Mouse (Mus musculus) liver, adult 2 months (tissue): ENCODE data around the gene Tsfm. TPM values are rescaled to one million over a fixed set of nuclear protein-coding genes. Genes with fewer than 3 reads are reported as not detected.

Source experiments
- DNase-seq: peaks from one replicate; pipeline ENCODE4 v3.0.0-alpha.2; 2011; ENCODE audit warnings: low read depth, low spot score; ENCODE audit errors: extremely low read depth
- H3K27ac ChIP-seq: fragments of 200-500 bp; replicated peaks from 2 replicates; pipeline ENCODE4 v1.5.1; 2012; ENCODE audit warnings: low read depth, mild to moderate bottlenecking, control low read depth, inconsistent platforms, low read length; ENCODE audit not compliant: insufficient read depth
- H3K27me3 ChIP-seq: fragments of 200-500 bp; 2 replicates; pipeline ENCODE4 v1.6.1; 2012; ENCODE audit warnings: mild to moderate bottlenecking, moderate library complexity, low read length, inconsistent platforms; ENCODE audit not compliant: control insufficient read depth, insufficient read depth
- H3K36me3 ChIP-seq: fragments of 200-500 bp; 2 replicates; pipeline ENCODE4 v1.6.1; 2012; ENCODE audit warnings: low read length, inconsistent platforms; ENCODE audit not compliant: control insufficient read depth, insufficient read depth
- H3K4me1 ChIP-seq: fragments of 200-500 bp; 2 replicates; pipeline ENCODE4 v1.6.1; 2011; ENCODE audit warnings: low read length; ENCODE audit not compliant: control insufficient read depth, insufficient read depth
- H3K4me3 ChIP-seq: fragments of 200-500 bp; 2 replicates; pipeline ENCODE4 v1.5.1; 2011; ENCODE audit warnings: low read depth, mild to moderate bottlenecking, control low read depth, low read length, moderate library complexity; ENCODE audit not compliant: insufficient read depth
- H3K79me2 ChIP-seq: fragments of 200-500 bp; 2 replicates; pipeline ENCODE4 v1.6.1; 2012; ENCODE audit warnings: inconsistent platforms, mild to moderate bottlenecking, low read length, moderate library complexity; ENCODE audit not compliant: control insufficient read depth, insufficient read depth
- H3K9ac ChIP-seq: fragments of 200-500 bp; 2 replicates; pipeline ENCODE4 v1.6.1; 2012; ENCODE audit warnings: low read depth, mild to moderate bottlenecking, control low read depth, inconsistent platforms, low read length
- CTCF ChIP-seq: fragments of 200-500 bp; IDR thresholded peaks from 2 replicates; pipeline ENCODE4 v1.5.1; 2011; ENCODE audit warnings: low read depth, low read length, control low read depth
- POLR2A ChIP-seq: fragments of 200-500 bp; IDR thresholded peaks from 2 replicates; pipeline ENCODE4 v1.6.1; 2011; ENCODE audit warnings: low read length, control low read depth; ENCODE audit not compliant: insufficient read depth; ENCODE audit errors: extremely low read depth
- WGBS: fragments of 180-500 bp; shearing (Covaris S2); methylation state at CpG from one replicate; pipeline ENCODE4 v1.1.7; 2018; 5-methylcytosine and 5-hydroxymethylcytosine counted together
- polyA plus RNA-seq: library from polyadenylated mRNA; depleted of rRNA; stranded (reverse); fragments of >200 nt; gene quantifications from 2 replicates; pipeline ENCODE4 v1.2.3, GENCODE M21; 2012
- total RNA-seq: library from RNA; depleted of rRNA; stranded (reverse); fragments of >200 nt; gene quantifications from 2 replicates; pipeline ENCODE4 v1.2.3, GENCODE M21; 2014

The Tsfm gene
- total and polyA plus RNA-seq, 2 experiments, result 17.4 to 21.6 TPM

- 11% methylated on average over 9 of the region's 9 CpGs for WGBS
- no peak for TF ChIP-seq POLR2A
- TF ChIP-seq CTCF, result peak; percentile 93
- no peaks in the 10 kb centered on the region for H3K4me1 ChIP-seq
- no peak overlapping the region for H3K9ac ChIP-seq
- no peak for DNase-seq
- H3K79me2 ChIP-seq, result no peaks in the 10 kb centered on the region
- peaks cover 2% of the 10 kb centered on the region; the same call in 1 of the 2 replicates for H3K27me3 ChIP-seq
- H3K4me3 ChIP-seq, result no peak overlapping the region
- no peak overlapping the region for H3K27ac ChIP-seq
- no peaks in the 10 kb centered on the region for H3K36me3 ChIP-seq
These were observed 27.5 kb upstream of the Tsfm start for GRCm38 (mm10) chr10:127058161-127058560.

GRCm38 (mm10) chr10:127056490-127056889 is 25.9 kb upstream of the Tsfm start:
- Histone ChIP-seq H3K27me3 (peaks cover 2% of the 10 kb centered on the region; the same call in 1 of the 2 replicates), H3K36me3 (no peaks in the 10 kb centered on the region), H3K9ac (no peak overlapping the region), H3K79me2 (no peaks in the 10 kb centered on the region), H3K4me3 (no peak overlapping the region), H3K27ac (no peak overlapping the region), H3K4me1 (no peaks in the 10 kb centered on the region)
- WGBS, result 91% methylated on average over 20 of the region's 20 CpGs
- no peak for DNase-seq
- no peak for TF ChIP-seq CTCF
- no peak for TF ChIP-seq POLR2A

DNA sequence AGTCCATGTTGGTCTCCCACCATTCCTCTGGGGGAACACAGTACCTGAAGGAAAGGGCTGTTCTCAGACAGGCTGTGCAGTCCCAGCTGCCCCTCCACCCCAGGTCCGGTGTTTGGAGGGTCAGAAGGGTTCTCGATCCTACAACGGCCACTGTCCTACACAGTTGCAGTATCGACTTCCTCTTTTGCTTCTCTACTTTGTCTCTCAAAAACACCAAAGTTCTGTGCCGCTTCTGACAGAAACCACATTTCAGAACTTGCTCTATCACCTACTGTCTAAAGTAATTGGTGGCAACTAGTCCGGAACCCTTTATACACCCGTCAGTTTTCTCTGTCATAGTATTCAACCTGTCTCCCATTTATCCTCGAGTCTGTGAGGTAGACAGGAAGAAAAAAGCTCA is 24.8 kb upstream of the Tsfm start:
- H3K27ac ChIP-seq, result no peak overlapping the region
- no peak for TF ChIP-seq POLR2A
- H3K9ac ChIP-seq, result no peak overlapping the region
- no peak overlapping the region for H3K4me3 ChIP-seq
- H3K4me1 ChIP-seq, result no peaks in the 10 kb centered on the region
- H3K36me3 ChIP-seq, result no peaks in the 10 kb centered on the region
- DNase-seq, result no peak
- 88% methylated on average over 8 of the region's 8 CpGs for WGBS
- H3K27me3 ChIP-seq, result peaks cover 2% of the 10 kb centered on the region; the same call in 1 of the 2 replicates
- H3K79me2 ChIP-seq, result no peaks in the 10 kb centered on the region

- TF ChIP-seq CTCF (no peak), POLR2A (no peak)
- no peak overlapping the region for H3K27ac ChIP-seq
- no peak overlapping the region for H3K9ac ChIP-seq
- H3K4me3 ChIP-seq, result no peak overlapping the region
- WGBS, result 85% methylated on average over 4 of the region's 4 CpGs
- H3K27me3 ChIP-seq, result peaks cover 7% of the 10 kb centered on the region; the same call in 1 of the 2 replicates
- H3K36me3 ChIP-seq, result no peaks in the 10 kb centered on the region
- H3K79me2 ChIP-seq, result no peaks in the 10 kb centered on the region
- H3K4me1 ChIP-seq, result no peaks in the 10 kb centered on the region
- no peak for DNase-seq
These were observed 24.0 kb upstream of the Tsfm start for GRCm38 (mm10) chr10:127054646-127055045.

DNA sequence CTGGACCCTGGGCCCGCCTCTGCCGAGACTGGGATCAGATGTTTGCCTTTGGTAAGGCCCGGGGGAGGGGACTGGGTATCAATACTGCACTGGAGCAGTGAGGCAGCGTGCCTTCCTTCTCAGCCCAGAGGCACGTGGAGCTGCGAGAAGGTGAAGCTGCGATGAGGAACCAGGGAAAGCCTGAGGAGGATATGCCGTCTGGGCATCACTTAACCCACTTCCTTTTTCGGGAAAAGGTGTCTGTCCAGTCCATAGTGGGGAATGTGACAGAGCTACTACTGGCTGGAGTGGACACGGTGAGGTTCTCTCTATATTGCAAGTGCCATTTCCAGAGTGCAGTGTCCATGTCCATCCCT is 19.5 kb upstream of the Tsfm start:
- Histone ChIP-seq H3K27me3 (peaks cover 20% of the 10 kb centered on the region), H3K36me3 (no peaks in the 10 kb centered on the region), H3K4me3 (no peak overlapping the region), H3K79me2 (no peaks in the 10 kb centered on the region), H3K27ac (no peak overlapping the region), H3K4me1 (no peaks in the 10 kb centered on the region; the same call in 1 of the 2 replicates), H3K9ac (no peak overlapping the region)
- 13% methylated on average over 10 of the region's 10 CpGs for WGBS
- TF ChIP-seq CTCF (no peak), POLR2A (no peak)
- DNase-seq, result no peak

DNA sequence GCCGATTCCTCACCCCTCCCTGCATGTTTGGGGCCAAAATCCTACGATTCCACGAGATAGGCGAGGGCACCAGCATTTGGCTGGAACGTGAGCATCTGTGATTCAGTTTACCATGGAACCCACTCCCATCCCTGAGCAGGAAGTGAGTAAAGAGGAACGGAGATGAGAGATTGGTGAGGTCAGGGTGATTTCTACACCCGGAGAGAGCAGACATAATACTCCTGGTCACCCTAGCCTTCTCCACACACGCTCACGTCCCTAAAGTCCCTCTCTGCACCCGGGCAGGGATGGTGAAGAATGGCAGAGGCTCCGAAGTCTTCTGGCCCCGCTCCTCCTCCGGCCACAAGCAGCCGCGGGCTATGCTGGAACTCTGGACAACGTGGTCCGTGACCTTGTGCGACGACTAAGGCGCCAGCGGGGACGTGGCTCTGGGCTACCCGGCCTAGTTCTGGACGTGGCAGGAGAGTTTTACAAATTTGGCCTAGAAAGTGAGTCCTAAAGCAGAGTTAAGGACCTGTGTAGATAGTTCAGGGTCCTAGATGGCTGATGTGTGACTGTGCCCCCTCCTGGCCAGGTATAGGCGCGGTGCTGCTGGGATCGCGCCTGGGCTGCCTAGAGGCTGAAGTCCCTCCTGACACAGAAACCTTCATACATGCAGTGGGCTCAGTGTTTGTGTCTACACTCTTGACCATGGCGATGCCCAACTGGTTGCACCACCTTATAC is 18.9 kb upstream of the Tsfm start:
- Histone ChIP-seq H3K4me3 (no peak overlapping the region), H3K4me1 (no peaks in the 10 kb centered on the region; the same call in 1 of the 2 replicates), H3K9ac (no peak overlapping the region), H3K27me3 (peaks cover 20% of the 10 kb centered on the region), H3K27ac (no peak overlapping the region), H3K36me3 (no peaks in the 10 kb centered on the region), H3K79me2 (no peaks in the 10 kb centered on the region)
- DNase-seq, result no peak
- no peak for TF ChIP-seq POLR2A
- peak; percentile 34; the same call in 1 of the 2 replicates for TF ChIP-seq CTCF
- 3% methylated on average over 29 of the region's 29 CpGs for WGBS
